Mouse (Mus musculus) urinary bladder, adult 18-20 months (tissue): ENCODE results near the gene Tnfaip8l2.
A peak's percentile ranks its signal among the peaks of the same experiment; 100 is the strongest.

ENCODE experiments used
- DNase-seq, 2 experiments: peaks; one replicate each; pipeline ENCODE4 v3.0.0; 2022; ENCODE audit warnings: low spot score in 2 of 2, mixed read lengths in 2 of 2

The Tnfaip8l2 gene

DNA sequence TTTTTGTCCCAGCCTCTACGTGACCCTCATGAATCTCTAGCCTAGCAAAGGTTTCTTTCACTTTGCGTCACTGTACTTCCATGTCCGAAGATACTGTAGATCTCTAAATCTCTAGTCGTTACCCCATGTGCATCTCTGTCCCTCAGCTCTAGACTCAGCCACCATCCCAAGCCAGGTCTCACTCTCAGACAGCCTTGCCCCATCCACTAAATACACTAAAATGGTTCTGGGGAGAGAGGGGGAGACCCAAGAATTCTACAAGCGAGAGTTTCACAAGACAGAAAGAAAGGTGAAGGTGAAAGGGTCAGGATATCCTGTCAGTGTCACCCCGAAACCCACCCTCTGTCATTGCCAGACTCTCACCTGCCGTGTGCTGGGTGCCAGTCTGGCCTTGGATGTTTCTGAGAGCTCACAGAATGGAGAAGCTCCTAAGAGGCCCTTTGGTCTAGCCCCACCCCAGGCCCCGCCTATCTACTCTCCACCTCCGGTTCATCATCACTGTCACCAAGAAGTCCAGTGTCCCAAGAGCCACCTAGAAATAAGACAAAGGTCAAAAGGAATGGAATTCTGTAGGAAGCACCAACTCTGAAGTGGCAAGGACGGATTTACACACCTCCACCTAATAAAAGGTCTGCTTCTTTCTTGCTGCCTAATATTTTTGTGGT lies at the start of gene Tnfaip8l2:
Tnfaip8l2 (minus strand) TSS at position 409 of the 665 bp plus-strand sequence.
- no peak for DNase-seq

DNA sequence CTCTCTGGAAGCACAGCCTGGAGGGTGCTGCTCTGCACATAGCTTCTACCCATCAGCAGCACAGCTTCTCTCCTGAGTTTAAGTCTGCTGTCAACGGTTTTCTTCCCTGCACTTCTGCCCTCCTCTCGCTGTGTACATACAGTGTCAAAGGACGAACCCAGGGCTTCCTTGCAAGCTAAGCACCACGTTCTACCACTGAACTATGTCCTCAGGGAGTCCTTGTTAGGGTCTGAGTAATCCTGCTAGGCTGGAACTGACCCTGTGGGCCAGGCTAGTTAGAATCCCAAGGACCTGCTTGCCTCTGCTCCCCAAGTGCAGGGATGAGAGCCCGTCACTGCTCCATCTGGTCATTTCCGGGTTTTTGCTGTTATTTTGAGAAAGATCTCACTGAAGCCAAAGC lies 44.7 kb upstream of the Tnfaip8l2 start:
- no peak for DNase-seq

DNA sequence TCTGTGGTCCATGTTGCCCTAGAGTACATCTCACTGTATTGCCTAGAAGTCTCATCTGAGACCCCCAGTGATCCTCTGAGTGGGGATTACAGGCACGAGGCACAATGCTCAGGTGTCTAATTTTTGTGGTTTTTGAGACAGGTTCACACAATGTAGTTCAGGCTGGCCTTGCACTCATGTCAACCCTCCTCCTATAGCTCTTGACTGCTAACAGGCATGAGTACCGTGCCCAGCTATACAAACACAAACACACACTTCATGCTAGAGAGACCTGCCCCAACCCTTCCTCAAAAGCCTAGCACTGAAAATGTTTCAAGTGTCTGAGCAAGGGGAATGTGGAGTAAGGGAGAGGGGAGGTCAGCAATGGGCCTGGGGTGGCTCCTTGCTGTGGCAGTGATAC lies 43.9 kb upstream of the Tnfaip8l2 start:
- DNase-seq, result no peak

DNA sequence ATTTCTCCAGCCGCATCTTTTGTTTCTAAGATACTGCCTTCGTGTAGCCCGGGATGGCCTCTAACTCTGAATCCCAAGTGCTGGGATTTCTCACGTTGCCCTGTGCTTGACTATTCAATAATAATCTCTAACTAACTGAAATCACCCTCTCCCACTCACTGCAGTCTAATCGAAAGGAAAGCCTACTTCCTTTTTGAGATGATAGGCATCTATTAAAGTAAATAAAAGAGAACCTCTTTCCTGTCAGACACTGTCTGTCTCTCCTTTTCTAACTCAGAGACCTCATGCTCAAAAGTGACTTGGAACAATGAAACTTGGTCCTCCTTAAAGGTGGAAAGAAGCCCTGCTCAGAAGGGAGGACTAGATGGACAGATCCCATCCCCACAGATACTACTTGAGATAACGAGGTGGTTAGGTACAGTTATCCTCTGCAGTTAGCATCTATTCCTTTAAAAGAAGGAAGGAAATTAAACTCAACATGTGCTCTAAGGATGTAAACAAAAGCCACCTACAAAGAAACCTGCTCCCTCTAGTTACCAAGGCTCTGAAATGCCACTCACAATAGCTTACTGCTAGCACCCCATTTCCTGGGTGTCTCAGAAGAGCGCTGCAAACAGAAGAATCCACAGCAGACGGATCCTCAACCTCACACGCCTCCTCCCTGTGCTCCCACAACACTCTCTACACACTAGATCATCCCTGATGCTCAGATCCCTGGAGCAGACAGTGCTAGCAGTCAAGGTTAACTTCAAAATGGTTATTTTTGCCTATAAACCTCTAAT lies 42.8 kb upstream of the Tnfaip8l2 start:
- DNase-seq, result no peak

DNA sequence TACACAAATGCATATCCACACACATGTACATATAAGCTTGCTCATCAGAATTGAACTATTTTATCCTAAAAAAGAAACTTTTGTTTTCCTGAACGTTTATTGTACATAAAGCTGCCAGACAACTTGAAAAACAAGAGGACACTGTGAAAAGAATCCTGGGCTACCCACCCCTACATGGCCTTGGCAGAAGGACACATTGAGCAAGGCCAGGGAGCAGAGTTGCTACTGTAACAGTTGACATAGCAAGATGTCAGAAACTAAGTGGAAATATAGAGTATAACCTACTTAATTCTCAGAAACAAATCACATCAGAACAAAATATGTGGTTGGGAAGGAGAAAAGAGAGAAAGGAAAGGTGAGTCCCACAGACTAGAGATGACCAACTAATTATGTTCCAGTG lies 39.7 kb upstream of the Tnfaip8l2 start:
- no peak for DNase-seq

DNA sequence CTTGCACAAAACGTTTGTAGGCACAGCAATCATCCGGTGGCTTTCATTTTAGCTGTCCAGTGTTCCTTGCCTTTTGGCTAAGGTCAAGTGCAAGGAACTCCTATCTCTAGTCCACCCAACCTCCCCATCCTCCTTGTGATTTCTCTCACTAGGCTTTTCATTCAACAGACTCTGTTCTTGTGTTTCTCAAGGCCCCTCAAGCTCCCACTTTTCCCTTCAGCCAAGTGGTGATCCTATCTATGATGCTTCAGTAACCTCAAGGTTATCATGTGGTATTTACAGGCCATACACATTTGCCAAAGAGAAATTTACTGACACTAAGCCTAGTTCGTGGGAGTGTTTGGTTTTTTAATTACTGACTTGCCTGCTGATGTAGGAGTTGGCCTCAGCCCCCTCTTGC lies 37.7 kb upstream of the Tnfaip8l2 start:
- DNase-seq, result no peak

DNA sequence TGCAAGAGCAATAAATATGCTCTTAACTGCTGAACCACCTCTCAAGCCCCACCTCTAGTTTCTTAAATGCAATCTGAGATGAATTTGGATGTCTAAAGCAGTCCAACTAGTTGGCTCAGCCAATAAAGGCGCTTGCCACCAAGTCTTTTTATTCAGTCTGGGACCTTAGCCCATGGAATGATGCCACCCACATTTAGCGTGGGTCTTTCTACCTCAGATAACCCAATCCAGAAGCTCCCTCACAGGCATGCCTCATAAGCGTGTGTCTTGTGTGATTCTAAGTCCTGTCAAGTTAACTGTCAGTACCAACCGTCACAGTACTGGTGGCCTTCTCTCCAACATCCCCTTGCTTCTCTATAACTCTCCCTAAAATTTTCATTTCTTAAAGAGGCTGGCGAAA lies 36.8 kb upstream of the Tnfaip8l2 start:
- DNase-seq, result no peak

DNA sequence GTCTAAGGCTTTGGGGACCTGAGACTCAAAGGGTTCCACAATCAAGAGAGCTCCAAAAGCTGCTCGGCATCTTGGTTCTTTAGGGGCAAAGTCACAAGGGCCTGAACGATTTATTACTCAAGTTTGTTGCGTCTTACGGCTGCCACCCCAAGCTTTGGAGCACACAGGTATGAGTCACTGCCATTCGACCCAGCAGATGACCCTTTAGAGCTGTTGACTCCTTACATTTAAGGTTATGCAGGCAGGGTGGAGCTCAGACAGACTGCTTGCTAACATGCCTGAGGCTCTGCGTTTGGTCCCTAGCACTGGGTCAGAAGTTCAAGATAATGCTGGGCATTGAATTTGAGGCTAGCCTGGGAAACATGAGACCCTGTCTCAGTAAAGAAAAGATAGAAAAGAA lies 35.4 kb upstream of the Tnfaip8l2 start:
- DNase-seq, result no peak

DNA sequence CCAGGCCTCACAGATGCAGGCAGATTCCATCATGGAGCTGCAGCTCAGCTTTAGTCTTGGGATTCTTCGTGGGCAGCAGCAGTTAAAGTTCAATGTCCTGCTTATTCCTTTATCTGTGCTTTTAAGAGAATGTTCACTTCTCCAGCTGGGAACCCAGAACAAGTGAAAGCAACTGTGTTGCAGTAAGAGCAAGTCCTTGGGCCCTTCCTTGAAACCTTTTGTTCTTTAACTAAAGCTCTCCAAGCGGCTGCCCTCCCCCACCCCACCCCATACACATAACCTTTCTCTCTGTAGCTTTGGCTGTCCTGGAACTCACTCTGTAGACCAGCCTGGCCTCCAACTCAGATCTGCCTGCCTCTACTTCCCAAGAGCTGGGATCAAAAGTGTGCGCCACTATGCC lies 34.3 kb upstream of the Tnfaip8l2 start:
- DNase-seq, result no peak

DNA sequence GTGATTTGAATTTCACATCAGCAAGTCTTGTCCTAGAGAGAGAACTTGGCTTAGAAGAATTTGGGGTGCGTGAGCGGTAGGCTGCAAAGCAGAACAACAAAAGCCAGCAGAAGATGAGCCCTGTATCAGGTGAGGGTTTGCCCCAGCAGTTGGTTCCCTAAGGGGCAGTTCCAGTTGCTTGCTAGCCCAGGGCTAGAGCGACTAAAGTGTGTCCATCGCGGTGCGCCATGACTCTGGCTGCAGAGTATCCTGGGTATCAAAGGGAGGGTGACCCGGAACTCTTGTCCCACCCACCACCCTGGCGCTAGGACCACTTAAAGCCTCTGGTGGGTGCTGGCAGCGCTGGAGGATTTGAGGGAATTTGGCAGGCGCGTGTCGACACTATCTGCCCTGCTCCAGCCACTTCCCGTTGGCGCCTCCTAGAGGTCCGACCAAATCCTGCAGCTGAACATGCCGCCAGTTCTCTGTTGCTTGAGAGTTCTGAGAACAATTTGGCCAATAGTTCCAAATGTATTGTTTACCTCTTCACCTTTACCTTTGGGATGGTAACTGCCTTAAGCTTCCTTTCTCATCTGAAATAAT lies 31.9 kb upstream of the Tnfaip8l2 start:
- DNase-seq, result peak; percentile 72 to 87

DNA sequence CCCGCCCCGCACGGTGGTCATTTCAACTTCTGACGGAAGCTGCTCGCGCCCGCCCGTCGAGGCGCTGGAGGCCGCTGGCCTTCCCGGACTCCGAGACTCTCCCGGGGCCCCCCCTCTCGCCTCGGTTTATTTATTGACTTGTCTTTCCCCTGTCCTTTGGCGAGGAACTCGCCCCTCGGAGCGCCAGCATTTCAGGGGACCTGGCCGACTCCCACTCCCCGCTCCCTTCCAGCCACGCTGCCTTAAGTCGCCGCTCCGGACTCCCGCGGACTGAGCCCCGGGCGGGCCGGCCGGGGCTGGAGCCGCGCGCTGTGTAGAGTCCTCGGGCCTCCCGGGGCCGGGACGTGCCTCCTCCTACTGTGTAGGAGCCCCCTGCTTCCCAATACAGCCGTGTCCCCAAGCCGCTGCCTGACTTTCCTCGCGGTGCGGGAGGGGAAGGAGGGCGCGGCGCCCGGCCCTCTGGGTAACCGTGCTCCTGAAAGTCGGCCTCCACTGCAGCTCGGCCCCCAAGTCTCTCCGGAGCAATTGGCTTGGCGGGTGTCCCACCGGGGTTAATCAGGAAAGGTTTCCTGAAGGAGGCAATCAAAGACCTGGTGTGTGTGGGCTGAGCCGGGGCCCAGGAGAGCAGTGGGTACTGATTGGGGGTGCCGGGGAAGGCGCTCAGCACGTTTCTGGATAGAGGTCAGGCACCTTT lies 31.2 kb upstream of the Tnfaip8l2 start:
- DNase-seq, result peak in 1 of 2 experiments; percentile 35

DNA sequence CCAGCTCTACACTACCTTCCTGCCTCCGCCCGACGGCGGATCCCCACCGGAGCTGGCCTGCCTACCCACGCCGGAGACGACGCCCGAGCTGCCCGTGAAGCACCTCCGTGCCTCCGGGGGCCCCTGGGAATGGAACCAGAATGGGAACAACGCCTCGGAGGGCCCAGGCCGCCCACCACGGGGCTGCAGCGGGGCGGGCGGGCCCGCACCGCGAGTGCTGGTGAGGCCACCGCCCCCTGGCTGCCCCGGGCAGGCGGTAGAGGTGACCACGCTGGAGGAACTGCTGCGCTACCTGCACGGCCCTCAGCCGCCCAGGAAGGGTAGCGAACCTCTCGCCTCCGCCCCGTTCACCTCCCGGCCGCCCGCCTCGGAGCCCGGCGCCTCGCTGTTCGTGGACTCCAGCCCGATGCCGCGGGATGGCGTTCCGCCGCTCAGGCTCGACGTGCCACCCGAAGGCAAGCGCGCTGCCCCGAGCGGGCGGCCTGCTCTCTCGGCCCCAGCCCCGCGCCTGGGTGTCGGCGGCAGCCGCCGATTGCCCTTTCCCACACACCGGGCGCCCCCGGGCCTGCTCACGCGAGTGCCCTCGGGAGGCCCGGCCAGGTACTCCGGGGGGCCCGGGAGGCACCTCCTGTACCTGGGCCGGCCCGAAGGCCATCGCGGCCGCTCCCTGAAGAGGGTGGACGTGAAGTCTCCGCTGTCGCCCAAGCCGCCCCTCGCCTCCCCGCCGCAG lies 30.5 kb upstream of the Tnfaip8l2 start:
- no peak for DNase-seq

DNA sequence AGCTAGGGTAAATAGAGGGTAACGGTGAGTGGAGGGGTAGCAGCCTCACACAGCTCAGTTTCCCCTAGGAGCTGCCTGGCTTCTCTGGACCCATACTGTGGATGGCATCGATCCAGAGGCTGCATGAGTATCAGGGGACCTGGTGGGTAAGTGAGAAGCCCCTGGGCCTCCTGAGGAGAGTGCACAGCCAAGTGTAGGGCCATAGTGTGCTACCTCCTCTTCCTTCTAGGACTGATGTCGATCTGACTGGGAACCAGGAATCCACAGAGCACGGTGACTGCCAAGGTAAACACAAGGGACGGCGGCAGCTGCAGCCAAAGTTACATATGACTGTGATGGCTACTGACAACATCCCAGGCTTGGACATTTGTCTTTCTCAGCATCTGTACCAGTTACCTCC lies 28.9 kb upstream of the Tnfaip8l2 start:
- no peak for DNase-seq

DNA sequence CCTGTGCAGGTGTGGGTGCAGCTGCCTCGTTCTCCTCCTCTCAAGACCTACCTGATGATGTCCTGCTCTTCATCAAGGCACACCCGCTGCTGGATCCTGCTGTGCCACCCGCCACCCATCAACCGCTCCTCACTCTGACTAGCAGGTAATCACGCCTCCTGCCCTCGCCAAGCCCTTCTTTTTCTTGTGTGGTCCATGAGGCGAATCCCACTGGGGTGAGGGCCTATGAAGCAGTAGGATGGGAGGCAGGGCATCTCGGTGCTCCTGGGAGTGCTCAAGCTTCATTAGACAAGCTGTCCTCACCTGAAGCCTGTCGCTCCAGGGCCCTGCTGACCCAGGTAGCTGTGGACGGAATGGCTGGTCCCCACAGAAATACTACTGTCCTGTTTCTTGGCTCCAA lies 27.8 kb upstream of the Tnfaip8l2 start:
- DNase-seq, result no peak

DNA sequence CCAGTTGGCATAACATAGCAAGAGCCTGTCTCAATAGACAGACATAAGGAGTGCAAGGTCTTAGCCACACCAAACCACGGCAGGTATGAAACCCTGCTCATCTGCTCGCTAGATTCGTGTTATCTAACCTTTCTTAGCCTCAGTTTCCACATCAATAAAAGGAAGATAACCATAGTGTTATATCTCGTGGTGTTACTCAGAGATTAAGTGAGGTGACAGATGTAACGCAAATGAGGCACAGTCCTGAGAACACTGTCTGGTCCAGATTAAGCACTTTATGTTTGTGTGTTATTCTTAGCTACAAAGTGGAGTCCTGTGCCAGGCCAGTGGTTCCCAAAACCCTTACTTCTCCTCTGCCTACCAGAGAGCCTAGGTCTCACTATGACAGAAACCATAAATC lies 22.7 kb upstream of the Tnfaip8l2 start:
- DNase-seq, result no peak

DNA sequence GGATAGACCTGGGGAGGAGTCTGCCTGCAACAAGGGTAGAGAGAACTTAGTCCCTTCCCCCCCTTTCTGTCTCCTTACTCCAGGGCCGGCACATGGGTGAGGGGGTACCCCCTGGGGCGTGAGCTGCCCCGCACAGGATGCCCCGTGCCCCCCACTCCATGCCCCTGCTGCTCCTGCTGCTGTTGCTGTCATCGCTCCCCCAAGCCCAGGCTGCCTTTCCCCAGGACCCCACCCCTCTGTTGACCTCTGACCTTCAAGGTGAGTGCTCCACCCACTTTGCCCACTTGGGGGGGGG lies 22.0 kb upstream of the Tnfaip8l2 start:
- no peak for DNase-seq

DNA sequence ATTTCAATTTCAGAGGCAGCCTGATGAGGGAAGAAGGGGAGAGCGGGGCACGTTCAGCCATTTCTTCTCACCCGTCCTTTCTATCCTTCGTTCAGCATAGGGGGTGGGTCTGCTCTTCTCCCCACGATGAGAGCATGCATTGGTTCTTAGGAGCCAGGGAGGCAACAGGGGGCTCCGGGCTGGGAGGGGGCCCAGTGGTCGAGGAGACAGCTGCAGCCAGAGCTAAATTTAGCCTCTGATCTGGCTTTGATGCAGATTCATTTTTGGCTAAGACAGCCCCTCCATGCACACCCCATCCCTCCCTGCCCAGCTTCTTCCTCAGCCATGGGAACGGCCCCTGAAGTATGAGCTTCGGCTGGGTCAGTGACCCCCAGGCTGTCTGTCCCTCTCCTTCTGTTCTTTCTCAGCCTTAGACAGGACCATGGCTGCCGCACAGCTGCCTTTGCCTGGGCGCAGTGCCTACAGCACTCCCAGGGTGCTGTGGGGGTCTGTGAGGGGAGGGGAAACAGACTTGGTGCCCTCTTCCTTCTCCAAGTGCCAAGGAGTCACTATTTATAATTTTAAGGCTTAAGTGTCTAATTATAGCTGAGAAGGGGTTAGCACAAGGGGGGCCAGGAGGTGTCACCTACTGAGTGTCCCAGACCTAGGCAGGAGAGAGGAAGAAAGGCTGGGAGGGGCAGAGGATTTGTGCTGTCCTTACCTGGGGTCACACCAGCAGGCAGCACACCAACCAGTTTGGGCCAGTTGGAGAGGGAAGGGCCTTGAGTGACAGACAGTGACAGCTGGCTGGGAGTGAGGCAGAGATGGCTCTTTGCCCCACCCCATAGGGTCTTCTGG lies 21.5 kb upstream of the Tnfaip8l2 start:
- no peak for DNase-seq

DNA sequence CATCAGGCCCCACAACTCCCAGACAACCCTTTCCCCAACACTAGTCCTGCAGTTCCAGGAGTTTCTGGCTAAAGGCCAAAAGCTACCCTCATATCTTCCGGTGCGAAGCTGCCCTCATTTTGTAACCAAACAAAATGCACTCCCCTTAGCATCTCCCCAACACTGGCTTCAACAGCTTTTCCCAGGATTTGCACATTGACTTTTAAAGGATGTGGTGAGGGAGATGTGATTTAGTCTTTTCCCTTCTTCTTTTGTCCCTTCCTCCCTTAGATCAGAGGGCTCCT lies 20.1 kb upstream of the Tnfaip8l2 start:
- DNase-seq, result no peak

DNA sequence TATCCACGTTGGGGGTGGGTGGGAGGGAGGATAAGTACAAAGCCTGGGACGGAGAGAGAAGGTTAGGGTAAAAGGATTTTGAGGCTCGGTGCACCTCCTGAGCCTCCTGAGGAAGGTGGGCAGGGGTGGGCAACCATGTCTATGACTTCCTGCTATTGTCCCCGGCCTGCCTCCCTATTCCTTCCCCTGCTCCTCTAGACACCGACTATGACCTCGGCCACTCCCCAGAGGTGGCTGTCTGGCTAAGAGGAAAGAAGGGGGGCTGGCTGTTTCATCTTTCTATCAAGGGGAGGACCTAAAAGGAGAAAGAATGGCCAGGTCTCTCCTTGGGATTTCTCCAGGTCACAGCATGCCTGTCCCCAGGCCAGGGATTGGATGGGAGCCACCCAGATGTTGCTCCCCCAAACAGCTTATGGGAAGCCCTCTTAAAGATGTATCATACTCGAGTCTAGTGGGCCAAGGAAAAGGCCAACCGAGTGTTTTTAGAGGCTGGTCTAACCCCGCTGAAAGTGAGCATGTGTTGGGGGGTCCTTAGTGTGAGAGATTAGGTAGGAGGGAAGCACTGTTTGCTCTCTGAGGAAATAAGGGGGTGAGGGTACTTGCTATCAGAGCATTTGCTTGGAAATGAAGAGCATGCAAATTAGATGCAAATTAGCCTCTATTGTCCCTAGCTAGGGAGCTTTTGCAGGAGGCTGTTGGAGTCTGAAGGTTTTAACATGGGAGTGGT lies 19.6 kb upstream of the Tnfaip8l2 start:
- DNase-seq, result no peak

DNA sequence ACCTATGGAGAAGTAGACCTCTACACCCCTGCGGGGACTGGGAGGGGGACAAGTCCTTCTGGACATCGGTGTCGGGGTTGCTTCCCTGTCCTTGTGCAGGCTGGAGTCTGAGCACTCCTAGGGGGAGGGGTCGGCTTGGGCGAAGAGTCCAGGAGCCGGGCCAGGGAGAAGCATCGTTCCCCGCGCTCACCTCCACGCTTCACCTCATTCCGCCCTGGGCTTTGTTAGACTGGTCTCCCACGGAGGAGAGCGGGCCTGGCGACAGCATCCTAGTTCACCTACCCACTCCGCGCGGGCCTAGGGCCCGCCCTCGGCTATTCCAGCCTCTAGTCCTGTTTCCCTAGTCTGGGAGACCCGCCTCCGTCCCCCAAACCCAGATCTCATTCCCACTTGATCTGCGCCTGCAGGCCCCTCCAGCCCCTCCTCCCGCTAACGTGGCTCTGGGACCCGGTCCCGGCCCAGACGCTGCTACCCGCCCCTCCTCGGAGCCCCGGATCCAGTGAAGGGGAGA lies 18.9 kb upstream of the Tnfaip8l2 start:
- DNase-seq, result no peak
